Mouse (Mus musculus): ENCODE measurements around the gene Alg12. TPM values are rescaled to one million over a fixed set of nuclear protein-coding genes. Genes with fewer than 3 reads are reported as not detected.

Gene Alg12
- 8.4 and 8.8 TPM in 2 replicates for polyA plus RNA-seq (2014; fragmentation: Nextera tagmentation; extraction: Ambion mirVana)

GRCm38 (mm10) chr15:88819026-88819905, at the start of gene Alg12, which contains the start of gene Creld2:
Gene Alg12 (minus strand): TSS chr15:88819318.
Gene Creld2 (plus strand): TSS chr15:88819646.
- under 1% methylated on average over 85 of the region's 88 CpGs for WGBS
- Histone ChIP-seq H3K36me3 (ENCODE audit: control insufficient read depth, insufficient read depth, low read length) (peaks cover 44% of the 10 kb centered on the region), H3K4me2 (ENCODE audit: low read length) (peak within 1 kb of the TSS; percentile 86), H3K27me3 (replicated peaks; ENCODE audit: control insufficient read depth, insufficient read depth, low read length) (no peaks in the 10 kb centered on the region), H3K4me3 (ENCODE audit: low read depth, low read length) (peak within 1 kb of the TSS; percentile 81), H3K4me1 (ENCODE audit: control insufficient read depth, insufficient read depth, low read length) (peaks cover 12% of the 10 kb centered on the region), H3K27ac (ENCODE audit: low read depth, low read length) (peak within 1 kb of the TSS; percentile 80), H3K9me3 (replicated peaks; ENCODE audit: control insufficient read depth, low read length) (no peaks in the 10 kb centered on the region), H3K9ac (ENCODE audit: low read length) (peak within 1 kb of the TSS; percentile 87)
- DNase-seq (ENCODE audit: low spot score) (peak; percentile 100), ATAC-seq (peak; percentile 99)

DNA sequence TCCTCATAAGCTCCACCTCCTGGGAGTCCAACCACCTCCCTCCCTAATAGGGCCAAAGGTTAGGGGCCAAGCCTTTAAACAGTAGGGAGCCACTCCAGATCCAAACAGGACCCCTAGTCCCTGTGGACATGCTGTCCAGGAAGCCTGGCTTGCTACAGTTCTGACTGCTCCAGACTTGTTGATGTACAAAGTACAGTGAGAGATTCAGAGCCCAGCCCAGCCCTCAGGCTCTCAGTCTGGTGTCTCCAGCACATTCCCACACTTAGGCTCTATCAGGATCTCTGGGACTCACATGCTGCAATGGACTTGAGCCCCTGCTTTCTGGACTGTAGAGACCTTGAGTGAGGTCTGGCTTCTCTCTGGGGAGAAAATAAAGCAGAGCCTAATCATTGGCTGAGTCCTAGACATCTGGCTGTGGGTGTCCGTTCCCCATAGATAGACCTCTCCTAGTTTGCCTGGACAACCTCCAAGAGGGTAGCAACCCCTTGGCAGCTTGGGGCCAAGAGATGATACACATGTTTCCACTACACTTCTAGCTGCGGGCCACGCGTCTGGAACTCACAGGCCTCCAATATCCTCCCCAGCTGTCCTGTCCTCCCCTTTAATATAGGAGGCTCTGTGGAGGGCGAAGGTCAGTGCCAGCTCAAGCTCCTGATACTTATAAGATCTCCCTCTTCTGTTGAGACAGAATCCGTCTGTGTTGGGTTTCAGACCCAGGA, 49.1 kb upstream of the Alg12 start:
- no peak overlapping the region for H3K4me3 ChIP-seq (ENCODE audit: low read depth, low read length)
- H3K9ac ChIP-seq (ENCODE audit: low read length): no peak overlapping the region
- no peaks in the 10 kb centered on the region for H3K9me3 ChIP-seq (replicated peaks; ENCODE audit: control insufficient read depth, low read length)
- DNase-seq (ENCODE audit: low spot score) (no peak), ATAC-seq (no peak)
- WGBS: 93% methylated on average over 6 of the region's 6 CpGs
- no peaks in the 10 kb centered on the region for H3K27me3 ChIP-seq (replicated peaks; ENCODE audit: control insufficient read depth, insufficient read depth, low read length)
- no peak overlapping the region for H3K4me2 ChIP-seq (ENCODE audit: low read length)
- H3K36me3 ChIP-seq (ENCODE audit: control insufficient read depth, insufficient read depth, low read length): peaks cover 31% of the 10 kb centered on the region
- no peak overlapping the region for H3K27ac ChIP-seq (ENCODE audit: low read depth, low read length)
- H3K4me1 ChIP-seq (ENCODE audit: control insufficient read depth, insufficient read depth, low read length): peaks cover 7% of the 10 kb centered on the region; the same call in 1 of the 2 replicates

DNA sequence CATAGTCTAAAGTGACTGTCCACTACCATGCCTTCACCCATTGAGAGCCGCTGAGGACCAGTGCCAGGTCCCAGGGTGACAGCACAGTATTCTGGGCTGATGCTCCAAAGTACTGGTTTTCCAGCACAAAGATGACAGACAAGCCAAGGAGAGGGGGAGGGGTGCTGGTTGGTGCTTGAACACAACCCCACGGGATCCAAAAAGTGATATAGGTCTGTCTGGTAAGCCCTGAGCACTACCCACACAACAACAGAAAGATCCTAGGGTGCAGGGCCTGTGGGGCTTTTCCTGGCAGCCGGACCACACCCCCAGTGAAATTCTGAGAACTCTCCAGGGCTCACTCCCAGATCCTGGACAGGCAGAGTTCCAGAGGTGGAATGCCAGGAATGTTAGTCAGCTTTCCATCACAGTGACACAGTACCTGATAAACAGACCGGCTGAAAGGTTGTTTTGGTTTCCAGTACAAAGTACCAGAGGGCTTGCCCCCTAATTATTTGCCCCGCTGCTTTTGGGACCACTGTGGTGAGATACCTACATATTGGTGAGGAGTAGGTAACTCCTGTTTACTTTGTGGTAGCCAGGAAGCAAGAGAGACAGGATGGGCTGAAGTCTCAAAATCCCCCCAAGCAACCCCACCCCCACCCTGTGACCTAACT, 48.4 kb upstream of the Alg12 start:
- 35% methylated on average over 5 of the region's 5 CpGs for WGBS
- ATAC-seq (no peak), DNase-seq (ENCODE audit: low spot score) (no peak)
- peaks cover 7% of the 10 kb centered on the region for H3K4me1 ChIP-seq (ENCODE audit: control insufficient read depth, insufficient read depth, low read length)
- peaks cover 31% of the 10 kb centered on the region for H3K36me3 ChIP-seq (ENCODE audit: control insufficient read depth, insufficient read depth, low read length)
- H3K27me3 ChIP-seq (replicated peaks; ENCODE audit: control insufficient read depth, insufficient read depth, low read length): no peaks in the 10 kb centered on the region
- no peaks in the 10 kb centered on the region for H3K9me3 ChIP-seq (replicated peaks; ENCODE audit: control insufficient read depth, low read length)
- H3K4me3 ChIP-seq (ENCODE audit: low read depth, low read length): no peak overlapping the region
- peak overlapping the region; percentile 9; the same call in 1 of the 2 replicates for H3K27ac ChIP-seq (ENCODE audit: low read depth, low read length)
- H3K4me2 ChIP-seq (ENCODE audit: low read length): no peak overlapping the region
- no peak overlapping the region for H3K9ac ChIP-seq (ENCODE audit: low read length)

DNA sequence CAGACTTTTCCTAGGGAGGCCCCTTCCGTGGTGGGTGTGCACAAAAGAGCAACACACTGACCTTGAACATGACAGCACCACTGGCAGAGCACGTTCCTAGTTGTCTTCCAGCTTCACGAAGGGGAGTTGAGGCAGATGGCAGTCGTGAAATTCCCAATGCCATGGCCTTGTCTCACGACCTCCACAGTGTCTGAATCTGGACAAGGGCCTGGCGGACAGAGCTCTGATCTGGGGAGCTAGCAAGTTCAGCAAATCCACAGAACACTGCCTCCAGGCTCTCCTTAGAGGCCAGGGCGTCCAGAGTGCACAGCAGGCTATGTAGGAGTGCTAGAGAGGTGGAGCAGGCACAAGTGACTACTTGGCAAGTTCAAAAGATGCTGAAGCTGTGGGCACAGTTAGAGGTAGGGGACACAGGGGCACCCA, 47.8 kb upstream of the Alg12 start:
- no peak overlapping the region for H3K4me3 ChIP-seq (ENCODE audit: low read depth, low read length)
- H3K4me1 ChIP-seq (ENCODE audit: control insufficient read depth, insufficient read depth, low read length): peaks cover 7% of the 10 kb centered on the region
- DNase-seq (ENCODE audit: low spot score) (no peak), ATAC-seq (no peak)
- no peak overlapping the region for H3K9ac ChIP-seq (ENCODE audit: low read length)
- WGBS: 61% methylated on average over 7 of the region's 7 CpGs
- no peak overlapping the region for H3K4me2 ChIP-seq (ENCODE audit: low read length)
- no peak overlapping the region for H3K27ac ChIP-seq (ENCODE audit: low read depth, low read length)
- H3K27me3 ChIP-seq (replicated peaks; ENCODE audit: control insufficient read depth, insufficient read depth, low read length): no peaks in the 10 kb centered on the region
- H3K9me3 ChIP-seq (replicated peaks; ENCODE audit: control insufficient read depth, low read length): no peaks in the 10 kb centered on the region
- H3K36me3 ChIP-seq (ENCODE audit: control insufficient read depth, insufficient read depth, low read length): peaks cover 31% of the 10 kb centered on the region

- ATAC-seq (no peak), DNase-seq (ENCODE audit: low spot score) (no peak)
- Histone ChIP-seq H3K4me2 (ENCODE audit: low read length) (no peak overlapping the region), H3K27me3 (replicated peaks; ENCODE audit: control insufficient read depth, insufficient read depth, low read length) (no peaks in the 10 kb centered on the region), H3K4me1 (ENCODE audit: control insufficient read depth, insufficient read depth, low read length) (peaks cover 11% of the 10 kb centered on the region), H3K4me3 (ENCODE audit: low read depth, low read length) (no peak overlapping the region), H3K9me3 (replicated peaks; ENCODE audit: control insufficient read depth, low read length) (no peaks in the 10 kb centered on the region), H3K9ac (ENCODE audit: low read length) (no peak overlapping the region), H3K27ac (ENCODE audit: low read depth, low read length) (no peak overlapping the region), H3K36me3 (ENCODE audit: control insufficient read depth, insufficient read depth, low read length) (peaks cover 31% of the 10 kb centered on the region)
- 88% methylated on average over 4 of the region's 4 CpGs for WGBS
Observed at GRCm38 (mm10) chr15:88865888-88866695, 47.0 kb upstream of the Alg12 start.

GRCm38 (mm10) chr15:88865061-88865460, 45.9 kb upstream of the Alg12 start:
- WGBS: 92% methylated on average over 14 of the region's 14 CpGs
- Histone ChIP-seq H3K36me3 (ENCODE audit: control insufficient read depth, insufficient read depth, low read length) (peaks cover 31% of the 10 kb centered on the region), H3K27ac (ENCODE audit: low read depth, low read length) (no peak overlapping the region), H3K4me2 (ENCODE audit: low read length) (no peak overlapping the region; the same call in 1 of the 2 replicates), H3K9me3 (replicated peaks; ENCODE audit: control insufficient read depth, low read length) (no peaks in the 10 kb centered on the region), H3K4me3 (ENCODE audit: low read depth, low read length) (no peak overlapping the region), H3K4me1 (ENCODE audit: control insufficient read depth, insufficient read depth, low read length) (peaks cover 11% of the 10 kb centered on the region), H3K9ac (ENCODE audit: low read length) (peak overlapping the region; percentile 18; the same call in 1 of the 2 replicates), H3K27me3 (replicated peaks; ENCODE audit: control insufficient read depth, insufficient read depth, low read length) (no peaks in the 10 kb centered on the region)
- ATAC-seq (no peak), DNase-seq (ENCODE audit: low spot score) (no peak)

DNA sequence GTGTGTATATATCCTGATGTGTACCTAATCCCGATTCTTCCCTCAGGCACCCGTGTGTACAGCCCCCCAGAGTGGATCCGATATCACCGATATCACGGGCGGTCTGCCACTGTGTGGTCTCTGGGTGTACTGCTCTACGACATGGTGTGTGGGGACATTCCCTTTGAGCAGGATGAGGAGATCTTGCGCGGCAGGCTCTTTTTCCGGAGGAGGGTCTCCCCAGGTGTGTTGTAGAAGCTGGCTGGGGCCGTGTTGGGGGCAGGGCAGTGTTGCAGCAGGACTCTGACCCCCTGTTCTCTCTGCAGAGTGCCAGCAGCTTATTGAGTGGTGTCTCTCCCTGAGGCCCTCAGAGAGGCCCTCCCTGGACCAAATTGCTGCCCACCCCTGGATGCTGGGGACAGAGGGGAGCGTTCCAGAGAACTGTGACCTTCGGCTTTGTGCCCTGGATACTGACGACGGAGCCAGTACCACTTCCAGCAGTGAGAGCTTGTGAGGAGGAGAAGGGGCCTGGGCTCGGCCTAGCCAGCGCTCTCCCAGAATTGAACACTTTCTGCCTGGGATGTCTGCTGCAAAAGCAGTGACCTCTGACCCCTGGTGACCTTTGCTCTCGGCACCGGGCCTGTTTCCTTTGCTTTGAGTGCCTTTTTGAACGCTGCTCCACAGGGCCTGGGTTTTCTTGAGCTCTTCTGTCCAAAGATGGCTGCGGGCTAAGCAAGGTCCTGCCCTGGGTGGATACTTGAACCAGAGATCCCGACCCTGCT, 45.3 kb upstream of the Alg12 start:
- peak overlapping the region; percentile 89 for H3K9ac ChIP-seq (ENCODE audit: low read length)
- H3K9me3 ChIP-seq (replicated peaks; ENCODE audit: control insufficient read depth, low read length): no peaks in the 10 kb centered on the region
- no peaks in the 10 kb centered on the region for H3K27me3 ChIP-seq (replicated peaks; ENCODE audit: control insufficient read depth, insufficient read depth, low read length)
- peaks cover 31% of the 10 kb centered on the region for H3K36me3 ChIP-seq (ENCODE audit: control insufficient read depth, insufficient read depth, low read length)
- DNase-seq (ENCODE audit: low spot score) (no peak), ATAC-seq (peak; percentile 8; the same call in 1 of the 2 replicates)
- H3K4me1 ChIP-seq (ENCODE audit: control insufficient read depth, insufficient read depth, low read length): peaks cover 11% of the 10 kb centered on the region
- 54% methylated on average over 22 of the region's 22 CpGs for WGBS
- H3K4me2 ChIP-seq (ENCODE audit: low read length): peak overlapping the region; percentile 92
- peak overlapping the region; percentile 88 for H3K4me3 ChIP-seq (ENCODE audit: low read depth, low read length)
- H3K27ac ChIP-seq (ENCODE audit: low read depth, low read length): peak overlapping the region; percentile 98

Measured in forebrain, embryonic 14.5 days (tissue).